Mouse (Mus musculus) neutrophil, adult 65 days (primary cell): ENCODE results near the gene Olfr59. TPM values are rescaled to one million over a fixed set of nuclear protein-coding genes. Genes with fewer than 3 reads are reported as not detected.

Experiments
- total RNA-seq: library from RNA; stranded (reverse); gene quantifications from 2 replicates; pipeline ENCODE4 v1.2.4, GENCODE M21; 2023

Gene Olfr59
- not detected in 2 replicates for total RNA-seq

GRCm38 (mm10) chr11:74283436-74283835, at the start of gene Olfr59:
Olfr59 (plus strand) TSS chr11:74283736.

GRCm38 (mm10) chr11:74259508-74259907, 24.0 kb upstream of the Olfr59 start, which contains the start of gene Olfr406:
Olfr406 (plus strand) TSS chr11:74259808.

GRCm38 (mm10) chr11:74337931-74338330, 54.4 kb downstream of the Olfr59 start, which contains the start of gene Olfr410:
Olfr410 (minus strand) TSS chr11:74338031.

Other genes starting within 250 kb of the Olfr59 start
- not detected in 2 replicates for gene Olfr139, start 227.2 kb upstream of the Olfr59 start, total RNA-seq
- not detected in 2 replicates for gene Olfr399, start 227.1 kb upstream of the Olfr59 start, total RNA-seq
- not detected in 2 replicates for gene Zfp616, start 213.8 kb upstream of the Olfr59 start, total RNA-seq
- gene Olfr401, start 170.0 kb upstream of the Olfr59 start, total RNA-seq: not detected in 2 replicates
- not detected in 2 replicates for gene Olfr402, start 130.2 kb upstream of the Olfr59 start, total RNA-seq
- gene Olfr403, start 97.5 kb upstream of the Olfr59 start, total RNA-seq: not detected in 2 replicates
- gene Olfr43, start 72.4 kb upstream of the Olfr59 start, total RNA-seq: not detected in 2 replicates
- not detected in 2 replicates for gene Olfr406, start 23.9 kb upstream of the Olfr59 start, total RNA-seq
- not detected in 2 replicates for gene Olfr410, start 54.3 kb downstream of the Olfr59 start, total RNA-seq
- gene Olfr411, start 68.9 kb downstream of the Olfr59 start, total RNA-seq: not detected in 2 replicates
- not detected in 2 replicates for gene Olfr412, start 78.3 kb downstream of the Olfr59 start, total RNA-seq